Mouse (Mus musculus): ENCODE measurements around the gene Slc10a4.
"Not testable (repeated sequence)": the region's sequence is repeated elsewhere in the genome, so short reads cannot be mapped to it uniquely, and the experiment has no call there.

Slc10a4 gene

DNA sequence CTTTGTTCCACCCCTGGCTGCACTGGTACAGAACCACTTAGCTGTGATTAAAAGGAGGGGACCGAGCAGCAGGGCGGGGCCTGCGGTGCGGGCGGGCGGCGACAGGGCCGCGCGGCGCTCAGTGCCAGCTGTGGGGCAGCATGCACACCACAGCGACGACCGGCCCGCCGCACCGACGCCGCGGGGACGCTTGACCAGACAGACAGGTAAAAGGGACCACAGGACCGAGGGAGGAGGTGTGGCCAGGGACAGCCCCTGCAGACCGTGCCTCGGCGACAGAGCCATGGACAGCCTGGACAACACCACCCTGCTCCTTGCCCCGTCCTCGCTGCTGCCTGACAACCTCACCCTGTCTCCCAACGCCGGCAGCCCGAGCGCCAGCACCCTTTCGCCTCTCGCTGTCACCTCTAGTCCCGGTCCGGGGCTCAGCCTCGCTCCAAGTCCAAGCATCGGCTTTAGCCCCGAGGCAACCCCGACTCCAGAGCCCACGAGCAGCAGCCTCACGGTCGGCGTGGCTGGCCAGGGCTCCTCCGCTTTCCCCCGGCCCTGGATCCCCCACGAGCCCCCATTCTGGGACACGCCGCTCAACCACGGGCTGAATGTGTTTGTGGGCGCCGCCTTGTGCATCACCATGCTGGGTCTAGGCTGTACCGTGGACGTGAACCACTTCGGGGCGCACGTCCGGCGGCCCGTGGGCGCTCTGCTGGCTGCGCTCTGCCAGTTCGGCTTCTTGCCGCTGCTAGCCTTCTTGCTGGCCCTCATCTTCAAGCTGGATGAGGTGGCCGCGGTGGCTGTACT is at the start of gene Slc10a4:
Slc10a4 (plus strand) TSS at position 100 of the 798 bp plus-strand sequence.
- DNase-seq (ENCODE audit: low read depth, low spot score), result no peak

DNA sequence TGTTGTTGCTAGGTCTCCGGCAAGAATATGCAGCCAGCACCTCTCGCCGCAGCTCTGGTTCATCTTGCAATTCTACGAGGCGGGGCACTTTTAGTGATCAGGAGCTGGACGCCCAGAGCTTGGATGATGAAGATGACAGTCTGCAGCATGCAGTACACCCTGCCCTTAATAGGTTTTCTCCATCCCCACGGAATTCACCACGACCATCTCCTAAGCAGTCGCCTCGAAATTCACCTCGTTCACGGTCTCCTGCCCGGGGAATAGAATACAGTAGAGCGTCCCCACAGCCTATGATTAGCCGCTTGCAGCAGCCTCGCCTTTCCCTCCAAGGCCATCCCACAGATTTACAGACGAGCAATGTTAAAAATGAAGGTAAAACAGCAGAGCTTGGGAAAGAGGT is 49.4 kb upstream of the Slc10a4 start:
- no peak for DNase-seq (ENCODE audit: low read depth, low spot score)

DNA sequence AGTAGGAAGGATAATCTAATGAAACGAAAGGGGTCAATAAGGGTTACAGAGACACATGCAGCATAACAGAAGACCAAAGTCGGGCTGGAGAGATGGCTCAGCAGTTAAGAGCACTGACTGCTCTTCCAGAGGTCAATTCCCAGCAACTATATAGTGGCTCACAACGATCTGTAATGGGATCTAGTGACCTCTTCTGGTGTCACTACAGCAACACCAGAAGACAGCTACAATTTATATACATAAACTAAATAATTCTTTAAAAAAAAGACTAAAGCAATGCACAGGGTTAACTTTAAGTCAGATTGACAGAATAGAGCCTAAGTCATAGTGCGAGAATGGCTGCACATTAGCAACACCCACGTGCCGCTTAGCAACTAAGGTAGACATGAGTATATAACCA is 46.6 kb upstream of the Slc10a4 start:
- DNase-seq (ENCODE audit: low read depth, low spot score), result no peak

GRCm38 (mm10) chr5:72965706-72966105 is 41.0 kb upstream of the Slc10a4 start:
- no peak for DNase-seq (ENCODE audit: low read depth, low spot score)

DNA sequence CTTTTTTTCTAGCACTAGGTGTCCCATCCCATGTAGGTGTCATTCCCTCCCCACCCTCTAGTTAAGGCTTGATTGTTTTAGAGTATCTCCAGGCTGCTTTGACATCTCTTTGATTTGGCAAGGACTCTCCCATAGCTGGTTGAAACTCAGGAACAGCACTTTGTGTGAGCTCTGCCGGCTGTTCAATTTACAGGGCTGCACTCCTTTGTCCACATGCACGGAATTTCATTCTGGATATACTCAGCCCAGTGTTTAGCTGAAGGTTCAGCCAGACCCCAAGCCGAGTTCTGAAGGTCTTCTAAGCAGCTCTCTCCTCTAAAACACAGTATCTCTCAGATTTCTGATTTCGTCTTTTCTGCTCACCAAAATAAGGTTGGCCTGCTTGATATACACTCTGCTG is 34.2 kb upstream of the Slc10a4 start:
- DNase-seq (ENCODE audit: low read depth, low spot score), result no peak

DNA sequence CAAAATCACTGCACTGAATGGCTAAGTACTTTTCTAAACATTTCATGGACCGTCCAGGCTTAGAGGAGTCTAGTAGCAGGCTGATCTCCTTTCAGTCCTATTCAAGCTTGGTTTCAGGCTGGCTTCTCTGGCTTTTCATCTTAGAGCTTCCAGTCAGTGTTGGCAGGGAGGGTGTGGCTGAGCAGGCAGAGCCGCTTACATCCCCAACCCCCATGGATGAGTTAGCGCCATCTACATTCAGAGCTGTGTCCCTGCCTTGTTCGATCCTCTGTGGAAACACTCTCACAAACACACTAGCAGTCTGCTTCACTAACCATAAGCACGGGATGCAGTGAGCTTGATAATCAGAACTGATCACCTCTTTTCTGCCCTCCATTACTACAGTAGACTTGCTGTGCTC is 33.7 kb upstream of the Slc10a4 start:
- DNase-seq (ENCODE audit: low read depth, low spot score), result no peak

- DNase-seq (ENCODE audit: low read depth, low spot score), result no peak
Observed at GRCm38 (mm10) chr5:72974602-72975001, 32.1 kb upstream of the Slc10a4 start, which contains the start of gene Gm10135. Gene Gm10135, minus strand, starts transcription at chr5:72974702.

DNA sequence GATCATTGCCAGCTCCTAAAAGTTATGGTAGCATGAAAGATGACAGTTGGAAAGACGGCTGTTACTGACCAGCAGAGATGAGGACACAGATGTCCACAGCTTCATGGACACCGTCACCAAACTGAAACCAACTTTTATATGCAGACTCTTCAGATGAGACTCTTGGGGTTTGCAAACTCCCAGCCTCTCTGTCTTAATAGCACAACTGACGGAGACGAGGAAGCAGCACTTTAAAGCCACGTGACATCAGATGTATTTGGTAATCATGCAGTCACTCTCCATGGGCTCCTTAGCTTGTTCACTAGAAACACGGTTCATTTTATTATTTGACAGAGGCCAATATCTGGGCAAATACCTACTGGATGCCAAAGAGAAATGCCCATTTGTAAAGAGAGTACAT is 30.7 kb upstream of the Slc10a4 start:
- no peak for DNase-seq (ENCODE audit: low read depth, low spot score)

GRCm38 (mm10) chr5:72976539-72976938 is 30.1 kb upstream of the Slc10a4 start:
- DNase-seq (ENCODE audit: low read depth, low spot score), result no peak

DNA sequence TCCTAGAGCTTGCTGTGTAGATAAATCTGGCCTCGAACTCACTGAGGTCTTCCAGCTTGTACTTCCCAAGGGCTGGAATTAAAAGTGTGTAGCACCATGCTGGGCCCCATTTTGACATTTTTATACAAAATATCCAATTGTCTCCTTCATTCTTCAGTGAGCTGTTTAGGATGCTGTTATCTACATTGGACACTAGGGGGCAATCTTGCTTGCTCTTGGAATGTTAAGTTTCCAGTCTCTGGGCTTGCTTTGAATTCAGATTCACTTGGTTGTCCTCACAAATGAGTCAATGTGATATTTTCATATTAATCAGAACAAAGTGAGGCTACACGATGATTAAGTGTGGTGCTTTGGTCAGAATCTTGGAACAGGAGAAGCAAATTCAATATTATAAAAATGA is 22.6 kb upstream of the Slc10a4 start:
- peak; percentile 36 for DNase-seq (ENCODE audit: low read depth, low spot score)

GRCm38 (mm10) chr5:72987786-72988185 is 18.9 kb upstream of the Slc10a4 start:
- no peak for DNase-seq (ENCODE audit: low read depth, low spot score)

GRCm38 (mm10) chr5:72989756-72990155 is 16.9 kb upstream of the Slc10a4 start:
- DNase-seq (ENCODE audit: low read depth, low spot score), result no peak

- no peak for DNase-seq (ENCODE audit: low read depth, low spot score)
Observed at GRCm38 (mm10) chr5:72992474-72992873, 14.2 kb upstream of the Slc10a4 start.

- no peak for DNase-seq (ENCODE audit: low read depth, low spot score)
Observed at GRCm38 (mm10) chr5:72994424-72994823, 12.3 kb upstream of the Slc10a4 start.

- DNase-seq (ENCODE audit: low read depth, low spot score), result no peak
Observed at GRCm38 (mm10) chr5:72994928-72995327, 11.8 kb upstream of the Slc10a4 start.

DNA sequence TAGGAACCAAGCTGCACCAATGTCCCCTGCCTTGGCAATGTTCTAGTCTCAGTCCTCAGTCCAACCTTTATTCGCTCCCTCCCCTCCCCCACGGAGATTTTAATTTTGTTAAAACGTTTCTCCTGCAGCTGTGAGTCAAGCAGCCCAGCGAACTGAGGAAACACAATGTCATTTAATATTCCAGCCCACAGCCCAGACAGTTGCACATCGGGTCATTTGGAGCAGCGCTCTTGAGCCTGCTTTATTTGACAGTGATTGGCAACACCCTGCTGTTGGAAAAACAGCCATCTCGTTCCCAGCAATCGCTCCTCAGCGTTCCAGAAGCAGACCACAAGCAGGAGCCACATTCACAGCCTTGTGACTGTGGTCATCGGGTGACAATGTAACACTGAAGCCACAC is 11.3 kb upstream of the Slc10a4 start:
- DNase-seq (ENCODE audit: low read depth, low spot score), result no peak

DNA sequence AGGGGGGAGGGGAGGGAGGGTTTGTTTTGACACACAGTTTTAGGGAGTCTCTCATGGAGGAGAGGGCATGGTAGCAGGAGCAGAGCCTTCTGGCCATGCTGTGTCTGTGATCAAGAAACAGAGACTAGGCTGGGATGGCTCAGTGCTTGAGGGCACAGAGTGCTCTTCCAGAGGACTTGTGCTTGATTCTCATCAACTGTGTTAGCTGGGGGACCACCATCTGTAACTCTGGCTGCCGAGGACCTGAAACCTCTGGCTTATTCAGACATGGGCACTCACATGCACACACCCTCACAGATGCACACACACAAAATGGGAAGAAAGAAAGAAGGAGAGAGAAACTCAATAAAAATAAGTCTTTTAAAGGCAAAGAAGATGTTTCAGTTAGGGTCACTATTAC is 8.1 kb upstream of the Slc10a4 start:
- not testable (repeated sequence) for DNase-seq (ENCODE audit: low read depth, low spot score)

DNA sequence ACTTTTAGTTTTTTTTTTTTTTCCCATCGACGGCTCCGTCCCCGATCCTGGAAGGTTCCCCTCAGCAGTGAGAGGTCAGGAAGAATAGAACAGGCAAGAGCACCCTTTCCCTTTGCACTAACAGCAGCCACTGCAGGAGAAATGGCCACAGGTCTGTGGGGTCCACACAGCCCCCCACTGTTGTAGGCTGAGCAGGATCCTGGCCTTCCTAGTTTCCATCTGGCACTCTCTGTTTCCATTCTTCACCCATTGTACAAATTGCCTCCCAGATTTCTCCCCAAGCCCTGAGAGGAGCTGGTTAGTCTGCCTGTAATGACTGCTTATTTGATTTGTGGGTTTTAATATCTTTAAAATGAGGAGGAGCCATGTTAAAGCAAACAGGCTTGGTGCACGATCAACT is 2.6 kb upstream of the Slc10a4 start:
- no peak for DNase-seq (ENCODE audit: low read depth, low spot score)

- DNase-seq (ENCODE audit: low read depth, low spot score), result no peak
Observed at GRCm38 (mm10) chr5:73007582-73007959, 888 bp downstream of the Slc10a4 start.

GRCm38 (mm10) chr5:73008230-73008629 is 1.5 kb downstream of the Slc10a4 start:
- DNase-seq (ENCODE audit: low read depth, low spot score), result not testable (repeated sequence)

GRCm38 (mm10) chr5:73011806-73012205 is 5.1 kb downstream of the Slc10a4 start:
- DNase-seq (ENCODE audit: low read depth, low spot score), result not testable (repeated sequence)

DNA sequence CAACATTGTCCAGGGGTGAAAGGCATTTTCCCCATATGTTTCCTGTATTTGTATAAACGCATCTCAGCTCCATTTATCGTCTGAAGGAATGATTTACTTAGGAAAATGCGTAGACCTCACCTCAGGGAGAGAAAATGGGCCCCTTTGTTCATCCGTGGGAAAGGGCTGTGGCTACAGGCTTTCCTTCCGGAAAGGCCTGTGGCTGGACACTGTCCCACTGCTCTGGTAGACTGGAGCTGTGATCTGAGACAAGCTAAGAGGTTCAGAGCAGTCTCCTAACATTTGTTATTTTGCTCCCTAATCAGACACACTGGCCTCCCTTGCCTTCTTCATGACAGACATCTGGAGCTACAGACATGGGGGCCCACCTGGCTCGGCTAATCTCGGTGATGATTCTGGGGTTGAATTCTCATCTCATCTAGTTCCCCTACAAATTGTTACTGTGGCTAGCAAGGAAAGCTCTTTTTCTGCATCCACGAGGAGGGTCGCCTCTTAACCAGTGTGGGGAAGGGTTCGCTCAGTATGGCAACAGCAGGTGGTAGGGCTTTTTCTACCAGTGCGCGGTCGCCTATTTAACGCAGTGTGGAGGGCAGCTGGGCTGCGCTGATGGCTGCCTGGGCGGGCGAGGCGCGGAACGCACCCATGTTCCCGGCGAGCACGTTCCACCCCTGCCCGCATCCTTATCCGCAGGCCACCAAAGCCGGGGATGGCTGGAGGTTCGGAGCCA is 6.4 kb downstream of the Slc10a4 start:
- DNase-seq (ENCODE audit: low read depth, low spot score), result not testable (repeated sequence)
